Mouse (Mus musculus): ENCODE measurements around the gene Ulk4. TPM values are rescaled to one million over a fixed set of nuclear protein-coding genes. Genes with fewer than 3 reads are reported as not detected.

Ulk4 gene
- polyA plus RNA-seq, 1 experiment from 2014 or later = 213 TPM

- Histone ChIP-seq H3K4me3 (ENCODE audit: low read depth, low read length) (no peak overlapping the region), H3K9me3 (replicated peaks; ENCODE audit: control insufficient read depth, low read length) (no peaks in the 10 kb centered on the region), H3K9ac (replicated peaks; ENCODE audit: low read length) (no peak overlapping the region), H3K4me2 (ENCODE audit: low read depth, low read length) (no peak overlapping the region), H3K27ac (replicated peaks; ENCODE audit: low read depth, low read length) (no peak overlapping the region), H3K36me3 (replicated peaks; ENCODE audit: control insufficient read depth, insufficient read depth, low read depth, low read length) (peaks cover 20% of the 10 kb centered on the region), H3K27me3 (ENCODE audit: control insufficient read depth, insufficient read depth, low read length) (no peaks in the 10 kb centered on the region), H3K4me1 (ENCODE audit: control insufficient read depth, insufficient read depth, low read length) (no peaks in the 10 kb centered on the region)
- no peak for ATAC-seq (replicated peaks; ENCODE audit: insufficient number of reproducible peaks, low FRiP score, low TSS enrichment, low read depth)
- no peak for DNase-seq (ENCODE audit: low spot score)
- 90% methylated on average over 1 of the region's 1 CpGs for WGBS
These were observed 328.2 kb downstream of the Ulk4 start for GRCm38 (mm10) chr9:120948832-120949231.

- ATAC-seq (replicated peaks; ENCODE audit: insufficient number of reproducible peaks, low FRiP score, low TSS enrichment, low read depth) = no peak
- peaks cover 7% of the 10 kb centered on the region for H3K36me3 ChIP-seq (replicated peaks; ENCODE audit: control insufficient read depth, insufficient read depth, low read depth, low read length)
- H3K27ac ChIP-seq (replicated peaks; ENCODE audit: low read depth, low read length) = no peak overlapping the region
These were observed 330.9 kb downstream of the Ulk4 start for GRCm38 (mm10) chr9:120946131-120946530.

GRCm38 (mm10) chr9:120944211-120944610 is 332.8 kb downstream of the Ulk4 start:
- Histone ChIP-seq H3K4me3 (ENCODE audit: low read depth, low read length) (no peak overlapping the region), H3K9ac (replicated peaks; ENCODE audit: low read length) (no peak overlapping the region), H3K4me1 (ENCODE audit: control insufficient read depth, insufficient read depth, low read length) (no peaks in the 10 kb centered on the region), H3K36me3 (replicated peaks; ENCODE audit: control insufficient read depth, insufficient read depth, low read depth, low read length) (no peaks in the 10 kb centered on the region; the same call in 1 of the 2 replicates), H3K9me3 (replicated peaks; ENCODE audit: control insufficient read depth, low read length) (no peaks in the 10 kb centered on the region), H3K4me2 (ENCODE audit: low read depth, low read length) (no peak overlapping the region), H3K27ac (replicated peaks; ENCODE audit: low read depth, low read length) (no peak overlapping the region), H3K27me3 (ENCODE audit: control insufficient read depth, insufficient read depth, low read length) (no peaks in the 10 kb centered on the region)
- WGBS = 73% methylated on average over 3 of the region's 3 CpGs
- ATAC-seq (replicated peaks; ENCODE audit: insufficient number of reproducible peaks, low FRiP score, low TSS enrichment, low read depth) (no peak), DNase-seq (ENCODE audit: low spot score) (no peak)

More at GRCm38 (mm10) chr9:120946131-120946530, 330.9 kb downstream of the Ulk4 start:
- DNase-seq (ENCODE audit: low spot score) = no peak
- Histone ChIP-seq H3K4me2 (ENCODE audit: low read depth, low read length) (no peak overlapping the region), H3K4me3 (ENCODE audit: low read depth, low read length) (no peak overlapping the region), H3K4me1 (ENCODE audit: control insufficient read depth, insufficient read depth, low read length) (no peaks in the 10 kb centered on the region), H3K9ac (replicated peaks; ENCODE audit: low read length) (no peak overlapping the region), H3K27me3 (ENCODE audit: control insufficient read depth, insufficient read depth, low read length) (no peaks in the 10 kb centered on the region), H3K9me3 (replicated peaks; ENCODE audit: control insufficient read depth, low read length) (no peaks in the 10 kb centered on the region)
- 86% methylated on average over 8 of the region's 8 CpGs for WGBS

GRCm38 (mm10) chr9:120943757-120944156 is 333.2 kb downstream of the Ulk4 start:
- Histone ChIP-seq H3K27me3 (ENCODE audit: control insufficient read depth, insufficient read depth, low read length) (no peaks in the 10 kb centered on the region), H3K4me2 (ENCODE audit: low read depth, low read length) (no peak overlapping the region), H3K9me3 (replicated peaks; ENCODE audit: control insufficient read depth, low read length) (no peaks in the 10 kb centered on the region), H3K36me3 (replicated peaks; ENCODE audit: control insufficient read depth, insufficient read depth, low read depth, low read length) (no peaks in the 10 kb centered on the region; the same call in 1 of the 2 replicates), H3K27ac (replicated peaks; ENCODE audit: low read depth, low read length) (no peak overlapping the region), H3K4me3 (ENCODE audit: low read depth, low read length) (no peak overlapping the region), H3K4me1 (ENCODE audit: control insufficient read depth, insufficient read depth, low read length) (no peaks in the 10 kb centered on the region), H3K9ac (replicated peaks; ENCODE audit: low read length) (no peak overlapping the region)
- WGBS = 92% methylated on average over 1 of the region's 1 CpGs
- DNase-seq (ENCODE audit: low spot score) (no peak), ATAC-seq (replicated peaks; ENCODE audit: insufficient number of reproducible peaks, low FRiP score, low TSS enrichment, low read depth) (no peak)

- Histone ChIP-seq H3K9ac (replicated peaks; ENCODE audit: low read length) (no peak overlapping the region), H3K4me2 (ENCODE audit: low read depth, low read length) (no peak overlapping the region), H3K27ac (replicated peaks; ENCODE audit: low read depth, low read length) (no peak overlapping the region), H3K9me3 (replicated peaks; ENCODE audit: control insufficient read depth, low read length) (no peaks in the 10 kb centered on the region), H3K27me3 (ENCODE audit: control insufficient read depth, insufficient read depth, low read length) (no peaks in the 10 kb centered on the region), H3K36me3 (replicated peaks; ENCODE audit: control insufficient read depth, insufficient read depth, low read depth, low read length) (no peaks in the 10 kb centered on the region; the same call in 1 of the 2 replicates), H3K4me1 (ENCODE audit: control insufficient read depth, insufficient read depth, low read length) (no peaks in the 10 kb centered on the region), H3K4me3 (ENCODE audit: low read depth, low read length) (no peak overlapping the region)
- WGBS = 90% methylated on average over 3 of the region's 3 CpGs
- ATAC-seq (replicated peaks; ENCODE audit: insufficient number of reproducible peaks, low FRiP score, low TSS enrichment, low read depth) = no peak
- no peak for DNase-seq (ENCODE audit: low spot score)
These were observed 336.1 kb downstream of the Ulk4 start for GRCm38 (mm10) chr9:120940858-120941257.

GRCm38 (mm10) chr9:120936351-120936750 is 340.6 kb downstream of the Ulk4 start:
- DNase-seq (ENCODE audit: low spot score) = peak; percentile 81
- H3K27ac ChIP-seq (replicated peaks; ENCODE audit: low read depth, low read length) = no peak overlapping the region
- no peak for ATAC-seq (replicated peaks; ENCODE audit: insufficient number of reproducible peaks, low FRiP score, low TSS enrichment, low read depth)
- WGBS = 29% methylated on average over 8 of the region's 8 CpGs
- 0 out of 2 replicates have a peak, but pooled peaks cover 2% of the 10 kb centered on the region for H3K4me1 ChIP-seq (ENCODE audit: control insufficient read depth, insufficient read depth, low read length)
- no peaks in the 10 kb centered on the region for H3K36me3 ChIP-seq (replicated peaks; ENCODE audit: control insufficient read depth, insufficient read depth, low read depth, low read length)
- H3K4me2 ChIP-seq (ENCODE audit: low read depth, low read length) = peak overlapping the region; percentile 89
- H3K9ac ChIP-seq (replicated peaks; ENCODE audit: low read length) = 0 out of 2 replicates have a peak overlapping the region, but pooled peaks have one; percentile 25
- no peaks in the 10 kb centered on the region for H3K27me3 ChIP-seq (ENCODE audit: control insufficient read depth, insufficient read depth, low read length)
- H3K4me3 ChIP-seq (ENCODE audit: low read depth, low read length) = peak overlapping the region; percentile 72
- no peaks in the 10 kb centered on the region for H3K9me3 ChIP-seq (replicated peaks; ENCODE audit: control insufficient read depth, low read length)

GRCm38 (mm10) chr9:120935634-120935922 is 341.4 kb downstream of the Ulk4 start:
- Histone ChIP-seq H3K36me3 (replicated peaks; ENCODE audit: control insufficient read depth, insufficient read depth, low read depth, low read length) (no peaks in the 10 kb centered on the region), H3K27me3 (ENCODE audit: control insufficient read depth, insufficient read depth, low read length) (no peaks in the 10 kb centered on the region), H3K9me3 (replicated peaks; ENCODE audit: control insufficient read depth, low read length) (no peaks in the 10 kb centered on the region), H3K27ac (replicated peaks; ENCODE audit: low read depth, low read length) (no peak overlapping the region), H3K4me3 (ENCODE audit: low read depth, low read length) (peak overlapping the region; percentile 72), H3K9ac (replicated peaks; ENCODE audit: low read length) (peak overlapping the region; percentile 94; the same call in 1 of the 2 replicates), H3K4me1 (ENCODE audit: control insufficient read depth, insufficient read depth, low read length) (0 out of 2 replicates have a peak, but pooled peaks cover 2% of the 10 kb centered on the region), H3K4me2 (ENCODE audit: low read depth, low read length) (peak overlapping the region; percentile 89)
- WGBS = 20% methylated on average over 4 of the region's 4 CpGs
- no peak for ATAC-seq (replicated peaks; ENCODE audit: insufficient number of reproducible peaks, low FRiP score, low TSS enrichment, low read depth)
- no peak for DNase-seq (ENCODE audit: low spot score)

- H3K27me3 ChIP-seq (ENCODE audit: control insufficient read depth, insufficient read depth, low read length) = no peaks in the 10 kb centered on the region
- peak overlapping the region; percentile 89 for H3K4me2 ChIP-seq (ENCODE audit: low read depth, low read length)
- 0 out of 2 replicates have a peak, but pooled peaks cover 2% of the 10 kb centered on the region for H3K4me1 ChIP-seq (ENCODE audit: control insufficient read depth, insufficient read depth, low read length)
- H3K4me3 ChIP-seq (ENCODE audit: low read depth, low read length) = peak overlapping the region; percentile 72
- 11% methylated on average over 14 of the region's 14 CpGs for WGBS
- peak overlapping the region; percentile 94 for H3K9ac ChIP-seq (replicated peaks; ENCODE audit: low read length)
- H3K27ac ChIP-seq (replicated peaks; ENCODE audit: low read depth, low read length) = peak overlapping the region; percentile 91
- H3K9me3 ChIP-seq (replicated peaks; ENCODE audit: control insufficient read depth, low read length) = no peaks in the 10 kb centered on the region
- ATAC-seq (replicated peaks; ENCODE audit: insufficient number of reproducible peaks, low FRiP score, low TSS enrichment, low read depth) (no peak), DNase-seq (ENCODE audit: low spot score) (no peak)
- no peaks in the 10 kb centered on the region for H3K36me3 ChIP-seq (replicated peaks; ENCODE audit: control insufficient read depth, insufficient read depth, low read depth, low read length)
These were observed 342.0 kb downstream of the Ulk4 start for GRCm38 (mm10) chr9:120934821-120935633.
